Mouse (Mus musculus): Measurements from ENCODE around the gene Cdca5. TPM values are rescaled to one million over a fixed set of nuclear protein-coding genes. Genes with fewer than 3 reads are reported as not detected.

The Cdca5 gene
- polyA plus RNA-seq, 1 experiment from 2014 or later, result 42.8 TPM

DNA sequence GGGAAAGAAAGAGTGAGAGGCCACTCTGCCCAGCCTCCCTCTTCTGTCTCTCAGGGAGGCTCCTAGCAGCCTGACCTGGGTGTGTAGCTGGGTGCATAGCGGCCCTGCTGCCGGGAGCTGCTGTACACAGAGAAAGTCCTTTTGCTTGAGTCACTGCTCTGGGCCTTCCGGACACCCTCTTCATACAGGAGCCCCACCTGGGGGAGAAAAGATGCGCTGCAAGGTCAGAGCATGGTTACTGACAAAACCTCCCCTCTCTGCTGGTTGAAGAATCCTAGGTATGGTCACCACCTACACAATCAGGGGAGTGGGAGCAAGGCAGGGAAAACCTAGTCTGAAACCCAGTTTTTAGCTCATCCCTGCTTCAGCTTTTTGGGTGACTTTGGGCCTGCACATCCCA lies 15.8 kb upstream of the Cdca5 start:
- H3K27ac ChIP-seq (ENCODE audit: low read length), result no peak overlapping the region
- H3K4me2 ChIP-seq (ENCODE audit: low read depth, low read length), result no peak overlapping the region
- H3K9ac ChIP-seq (ENCODE audit: low read length), result no peak overlapping the region
- H3K4me1 ChIP-seq (replicated peaks; ENCODE audit: control insufficient read depth, insufficient read depth, low read length), result peaks cover 16% of the 10 kb centered on the region
- WGBS, result 68% methylated on average over 4 of the region's 4 CpGs
- H3K36me3 ChIP-seq (ENCODE audit: control insufficient read depth, insufficient read depth, low read length), result peaks cover 19% of the 10 kb centered on the region
- H3K27me3 ChIP-seq (ENCODE audit: control insufficient read depth, insufficient read depth, low read depth, low read length), result no peaks in the 10 kb centered on the region
- ATAC-seq (ENCODE audit: low read depth), result no peak
- H3K4me3 ChIP-seq (ENCODE audit: low read length), result no peak overlapping the region
- no peaks in the 10 kb centered on the region for H3K9me3 ChIP-seq (ENCODE audit: control insufficient read depth, low read length)

DNA sequence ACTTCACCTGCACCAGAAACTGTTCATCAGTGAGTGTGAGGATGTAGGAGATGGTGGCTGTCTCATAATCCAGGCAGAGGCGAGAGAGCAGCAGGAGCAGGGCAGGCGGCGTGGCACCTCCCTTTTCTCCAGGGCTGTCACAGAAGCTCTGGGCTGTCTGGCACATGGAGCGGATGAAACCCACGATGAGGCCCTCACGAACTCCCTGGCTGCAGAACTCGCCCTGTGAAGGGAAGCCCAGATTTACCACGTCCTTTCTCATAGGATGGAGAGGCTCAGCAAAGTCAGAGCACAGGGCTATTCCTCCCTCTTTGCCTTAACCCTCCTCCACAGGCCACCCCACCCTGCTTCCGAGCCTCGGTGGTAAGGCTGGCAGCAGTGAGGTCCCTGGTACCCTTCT lies 14.9 kb upstream of the Cdca5 start:
- WGBS, result 83% methylated on average over 10 of the region's 10 CpGs
- ATAC-seq (ENCODE audit: low read depth), result no peak
- no peak overlapping the region for H3K27ac ChIP-seq (ENCODE audit: low read length)
- H3K9me3 ChIP-seq (ENCODE audit: control insufficient read depth, low read length), result no peaks in the 10 kb centered on the region
- H3K4me1 ChIP-seq (replicated peaks; ENCODE audit: control insufficient read depth, insufficient read depth, low read length), result peaks cover 16% of the 10 kb centered on the region
- peaks cover 21% of the 10 kb centered on the region for H3K36me3 ChIP-seq (ENCODE audit: control insufficient read depth, insufficient read depth, low read length)
- no peaks in the 10 kb centered on the region for H3K27me3 ChIP-seq (ENCODE audit: control insufficient read depth, insufficient read depth, low read depth, low read length)
- no peak overlapping the region for H3K9ac ChIP-seq (ENCODE audit: low read length)
- no peak overlapping the region for H3K4me2 ChIP-seq (ENCODE audit: low read depth, low read length)
- no peak overlapping the region for H3K4me3 ChIP-seq (ENCODE audit: low read length)

DNA sequence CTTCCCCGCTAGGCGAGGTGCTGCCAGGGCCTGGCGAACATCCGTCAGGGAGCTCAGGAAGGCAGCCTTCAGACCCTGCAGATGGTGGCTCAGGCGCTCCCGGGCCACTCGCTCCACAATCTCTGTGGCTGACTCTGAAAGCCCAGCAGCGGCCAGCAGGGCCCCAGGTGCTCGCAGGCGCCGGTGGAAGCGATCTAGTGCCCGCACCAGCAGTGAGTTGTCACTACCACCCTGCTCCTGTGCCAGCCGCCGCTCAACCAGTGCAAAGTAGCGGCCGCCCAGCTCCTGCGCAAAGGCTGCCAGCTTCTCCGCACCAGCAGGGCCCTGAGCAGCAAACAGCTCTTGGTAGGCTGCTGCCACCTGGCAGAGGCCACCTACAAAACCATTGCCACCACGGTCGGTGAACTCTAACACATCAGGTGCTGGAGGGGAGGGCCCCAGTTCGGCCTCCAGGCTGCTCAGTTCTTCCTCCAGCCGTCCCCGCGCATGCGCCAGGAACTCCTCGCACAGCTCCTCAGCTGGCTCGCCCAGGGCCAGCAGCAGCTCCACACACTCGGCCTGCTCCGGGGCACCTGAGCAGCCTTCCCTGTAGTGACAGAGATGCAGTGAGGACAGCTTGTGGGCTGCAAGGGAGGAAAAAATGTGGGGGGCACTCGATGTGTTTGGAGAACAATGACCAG lies 14.1 kb upstream of the Cdca5 start:
- peaks cover 24% of the 10 kb centered on the region for H3K36me3 ChIP-seq (ENCODE audit: control insufficient read depth, insufficient read depth, low read length)
- 86% methylated on average over 31 of the region's 31 CpGs for WGBS
- no peaks in the 10 kb centered on the region for H3K27me3 ChIP-seq (ENCODE audit: control insufficient read depth, insufficient read depth, low read depth, low read length)
- no peak for ATAC-seq (ENCODE audit: low read depth)
- no peak overlapping the region for H3K27ac ChIP-seq (ENCODE audit: low read length)
- peaks cover 16% of the 10 kb centered on the region for H3K4me1 ChIP-seq (replicated peaks; ENCODE audit: control insufficient read depth, insufficient read depth, low read length)
- H3K9ac ChIP-seq (ENCODE audit: low read length), result no peak overlapping the region
- H3K9me3 ChIP-seq (ENCODE audit: control insufficient read depth, low read length), result no peaks in the 10 kb centered on the region
- H3K4me2 ChIP-seq (ENCODE audit: low read depth, low read length), result no peak overlapping the region
- H3K4me3 ChIP-seq (ENCODE audit: low read length), result no peak overlapping the region

DNA sequence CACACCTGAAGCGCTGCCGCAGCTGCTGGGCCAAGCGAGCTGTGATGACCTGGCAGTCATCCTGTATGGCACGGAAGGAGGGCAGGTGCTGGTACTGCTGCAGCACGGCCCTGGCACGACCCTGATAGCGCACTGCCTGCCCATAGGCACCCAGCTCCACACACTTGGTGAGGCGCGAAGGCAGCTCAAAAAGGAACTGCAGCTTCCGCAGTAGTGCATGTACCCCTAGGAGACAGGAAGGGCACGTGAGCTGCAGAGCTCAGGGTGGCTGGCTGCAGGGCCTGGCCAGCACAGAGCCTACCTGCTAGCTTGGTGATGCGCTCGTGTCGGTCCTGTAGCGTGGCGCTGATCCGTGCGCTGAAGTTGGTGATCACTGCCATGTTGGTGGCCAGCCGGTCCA lies 13.5 kb upstream of the Cdca5 start:
- H3K27me3 ChIP-seq (ENCODE audit: control insufficient read depth, insufficient read depth, low read depth, low read length), result no peaks in the 10 kb centered on the region

DNA sequence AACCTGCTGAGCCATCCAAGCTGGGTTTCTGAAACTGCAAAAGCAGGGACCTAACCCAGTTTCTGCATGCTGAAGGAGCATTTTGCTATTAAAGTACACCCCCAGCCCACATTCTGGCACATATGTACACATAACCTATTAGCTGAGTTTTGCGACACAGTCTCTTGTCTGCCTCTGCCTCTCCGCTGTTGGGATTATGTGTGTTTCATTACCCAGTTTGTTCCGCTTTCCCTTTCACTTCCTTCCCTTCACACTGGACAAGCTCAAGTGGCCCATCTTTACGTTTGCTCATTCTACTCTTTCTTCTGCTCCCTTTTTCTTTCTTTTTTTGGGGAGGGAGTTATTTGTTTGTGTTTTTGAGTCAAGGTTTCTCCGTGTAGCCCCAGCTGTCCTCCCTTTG lies 10.9 kb upstream of the Cdca5 start:
- no peak for ATAC-seq (ENCODE audit: low read depth)
- H3K4me3 ChIP-seq (ENCODE audit: low read length), result no peak overlapping the region
- no peak overlapping the region for H3K9ac ChIP-seq (ENCODE audit: low read length)
- H3K9me3 ChIP-seq (ENCODE audit: control insufficient read depth, low read length), result no peaks in the 10 kb centered on the region
- H3K27me3 ChIP-seq (ENCODE audit: control insufficient read depth, insufficient read depth, low read depth, low read length), result no peaks in the 10 kb centered on the region
- H3K4me2 ChIP-seq (ENCODE audit: low read depth, low read length), result no peak overlapping the region
- H3K27ac ChIP-seq (ENCODE audit: low read length), result no peak overlapping the region
- WGBS, result 90% methylated on average over 5 of the region's 5 CpGs
- peaks cover 6% of the 10 kb centered on the region for H3K4me1 ChIP-seq (replicated peaks; ENCODE audit: control insufficient read depth, insufficient read depth, low read length)
- peaks cover 20% of the 10 kb centered on the region for H3K36me3 ChIP-seq (ENCODE audit: control insufficient read depth, insufficient read depth, low read length)

More for the DNA sequence above, 13.5 kb upstream of the Cdca5 start:
- Histone ChIP-seq H3K9me3 (ENCODE audit: control insufficient read depth, low read length) (no peaks in the 10 kb centered on the region), H3K36me3 (ENCODE audit: control insufficient read depth, insufficient read depth, low read length) (peaks cover 24% of the 10 kb centered on the region), H3K4me2 (ENCODE audit: low read depth, low read length) (no peak overlapping the region), H3K4me1 (replicated peaks; ENCODE audit: control insufficient read depth, insufficient read depth, low read length) (peaks cover 20% of the 10 kb centered on the region), H3K9ac (ENCODE audit: low read length) (no peak overlapping the region), H3K27ac (ENCODE audit: low read length) (no peak overlapping the region), H3K4me3 (ENCODE audit: low read length) (no peak overlapping the region)
- WGBS, result 92% methylated on average over 19 of the region's 19 CpGs
- no peak for ATAC-seq (ENCODE audit: low read depth)

DNA sequence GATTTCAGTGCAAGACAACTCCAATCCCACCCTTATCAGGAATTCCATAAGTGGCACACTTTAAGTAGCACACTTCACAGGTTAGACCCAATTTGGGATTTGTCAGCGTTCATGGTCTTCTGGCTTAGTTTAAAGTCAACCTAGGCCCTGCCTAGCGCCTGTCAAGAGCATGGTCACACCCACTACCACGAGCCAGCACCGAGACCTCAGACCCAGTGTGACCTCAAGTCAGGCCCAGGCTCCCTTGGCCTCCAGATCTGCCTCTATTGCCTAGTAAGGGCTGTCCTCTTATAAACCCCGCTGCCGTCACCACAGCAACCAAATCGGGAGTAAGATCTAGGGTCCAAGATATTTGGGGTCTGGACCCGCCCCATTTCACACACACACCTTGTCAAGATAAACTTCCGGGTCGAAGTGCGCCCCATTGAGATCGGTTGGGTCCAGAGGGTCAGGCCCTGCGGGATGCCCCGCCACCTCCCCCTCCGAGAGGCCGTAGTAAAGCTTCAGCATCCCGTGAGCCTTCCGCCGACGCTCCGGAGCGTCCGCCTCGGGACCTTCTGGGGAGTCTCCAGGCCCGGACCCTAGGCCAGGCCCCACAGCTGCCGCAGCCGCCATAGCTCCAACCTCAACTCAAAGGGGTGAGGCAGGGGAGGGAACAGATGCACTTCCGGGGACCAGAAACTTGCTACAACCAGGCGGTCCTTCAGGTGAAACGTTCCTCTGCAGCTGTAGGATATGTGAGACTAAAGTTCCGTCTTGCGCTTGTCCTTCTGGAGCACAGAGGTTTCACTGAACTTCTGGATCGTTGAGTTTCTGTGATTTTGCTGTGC lies 8.0 kb upstream of the Cdca5 start, which contains the start of gene Vps51:
TSS of gene Vps51 (minus strand) at position 668 of the 830 bp plus-strand sequence.
- Histone ChIP-seq H3K4me1 (replicated peaks; ENCODE audit: control insufficient read depth, insufficient read depth, low read length) (peaks cover 6% of the 10 kb centered on the region), H3K9ac (ENCODE audit: low read length) (peak within 1 kb of the TSS; percentile 90), H3K27me3 (ENCODE audit: control insufficient read depth, insufficient read depth, low read depth, low read length) (no peaks in the 10 kb centered on the region), H3K36me3 (ENCODE audit: control insufficient read depth, insufficient read depth, low read length) (peaks cover 15% of the 10 kb centered on the region), H3K4me2 (ENCODE audit: low read depth, low read length) (peak within 1 kb of the TSS; percentile 93), H3K27ac (ENCODE audit: low read length) (peak within 1 kb of the TSS; percentile 86), H3K9me3 (ENCODE audit: control insufficient read depth, low read length) (no peaks in the 10 kb centered on the region), H3K4me3 (ENCODE audit: low read length) (peak within 1 kb of the TSS; percentile 92)
- peak; percentile 91 for ATAC-seq (ENCODE audit: low read depth)
- under 1% methylated on average over 33 of the region's 33 CpGs for WGBS

DNA sequence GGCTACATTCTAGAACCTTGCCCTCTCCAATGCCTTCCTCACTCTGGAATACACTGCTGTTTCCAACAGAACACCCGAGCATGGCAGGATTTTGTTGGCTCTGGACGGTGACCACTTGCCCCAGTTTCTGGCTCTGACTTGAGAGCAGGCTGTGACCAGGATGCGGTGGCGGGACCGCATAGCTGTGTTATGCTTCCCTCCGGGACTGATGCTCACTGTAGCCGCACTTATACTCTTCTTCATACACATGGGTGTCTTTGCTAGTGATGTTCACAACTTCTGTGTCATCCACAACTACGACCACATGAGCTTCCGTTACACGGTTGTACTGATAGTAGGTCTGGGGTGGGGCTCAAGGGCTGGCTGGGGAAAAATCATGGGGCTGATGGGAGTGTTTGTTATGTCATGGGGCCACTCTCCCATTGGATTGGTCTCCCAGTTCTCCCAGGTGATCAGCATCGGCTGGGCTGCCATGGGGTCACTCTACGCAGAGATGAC lies 4.8 kb upstream of the Cdca5 start, which contains the start of gene Tmem262:
TSS of gene Tmem262 (plus strand) at position 51 of the 498 bp plus-strand sequence.
- Histone ChIP-seq H3K4me3 (ENCODE audit: low read length) (no peak within 1 kb of the TSS), H3K4me1 (replicated peaks; ENCODE audit: control insufficient read depth, insufficient read depth, low read length) (peaks cover 13% of the 10 kb centered on the region), H3K9ac (ENCODE audit: low read length) (no peak within 1 kb of the TSS), H3K36me3 (ENCODE audit: control insufficient read depth, insufficient read depth, low read length) (peaks cover 11% of the 10 kb centered on the region), H3K4me2 (ENCODE audit: low read depth, low read length) (no peak within 1 kb of the TSS), H3K27me3 (ENCODE audit: control insufficient read depth, insufficient read depth, low read depth, low read length) (no peaks in the 10 kb centered on the region), H3K9me3 (ENCODE audit: control insufficient read depth, low read length) (no peaks in the 10 kb centered on the region), H3K27ac (ENCODE audit: low read length) (no peak within 1 kb of the TSS)
- WGBS, result 89% methylated on average over 12 of the region's 12 CpGs
- no peak for ATAC-seq (ENCODE audit: low read depth)

DNA sequence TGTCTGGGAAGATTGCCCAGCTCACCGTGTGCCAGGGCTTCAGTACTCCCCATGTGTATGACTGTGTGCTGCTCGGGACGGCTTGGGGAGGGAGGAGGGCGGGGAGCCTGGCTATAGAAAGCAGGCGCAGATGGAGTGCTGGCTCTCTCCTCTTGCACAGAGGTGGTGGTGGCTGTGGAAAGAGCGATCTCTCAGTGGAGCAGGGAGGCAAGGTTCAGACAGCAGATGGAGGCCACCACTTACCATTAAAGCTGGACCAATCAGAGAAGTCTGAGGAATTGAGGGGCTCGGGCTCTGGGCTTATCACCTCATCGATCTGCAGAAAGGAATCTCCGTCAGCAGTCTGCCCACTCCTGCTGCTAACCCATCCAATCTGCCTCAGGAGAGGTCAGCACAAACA lies 2.6 kb upstream of the Cdca5 start, which contains the start of gene Gm28374:
TSS of gene Gm28374 (minus strand) at position 101 of the 400 bp plus-strand sequence.
- Histone ChIP-seq H3K4me3 (ENCODE audit: low read length) (no peak within 1 kb of the TSS), H3K4me1 (replicated peaks; ENCODE audit: control insufficient read depth, insufficient read depth, low read length) (peaks cover 13% of the 10 kb centered on the region), H3K9me3 (ENCODE audit: control insufficient read depth, low read length) (no peaks in the 10 kb centered on the region), H3K36me3 (ENCODE audit: control insufficient read depth, insufficient read depth, low read length) (peaks cover 14% of the 10 kb centered on the region; the same call in 1 of the 2 replicates), H3K9ac (ENCODE audit: low read length) (no peak within 1 kb of the TSS), H3K27ac (ENCODE audit: low read length) (no peak within 1 kb of the TSS), H3K27me3 (ENCODE audit: control insufficient read depth, insufficient read depth, low read depth, low read length) (no peaks in the 10 kb centered on the region), H3K4me2 (ENCODE audit: low read depth, low read length) (no peak within 1 kb of the TSS)
- ATAC-seq (ENCODE audit: low read depth), result no peak
- WGBS, result 82% methylated on average over 9 of the region's 9 CpGs

DNA sequence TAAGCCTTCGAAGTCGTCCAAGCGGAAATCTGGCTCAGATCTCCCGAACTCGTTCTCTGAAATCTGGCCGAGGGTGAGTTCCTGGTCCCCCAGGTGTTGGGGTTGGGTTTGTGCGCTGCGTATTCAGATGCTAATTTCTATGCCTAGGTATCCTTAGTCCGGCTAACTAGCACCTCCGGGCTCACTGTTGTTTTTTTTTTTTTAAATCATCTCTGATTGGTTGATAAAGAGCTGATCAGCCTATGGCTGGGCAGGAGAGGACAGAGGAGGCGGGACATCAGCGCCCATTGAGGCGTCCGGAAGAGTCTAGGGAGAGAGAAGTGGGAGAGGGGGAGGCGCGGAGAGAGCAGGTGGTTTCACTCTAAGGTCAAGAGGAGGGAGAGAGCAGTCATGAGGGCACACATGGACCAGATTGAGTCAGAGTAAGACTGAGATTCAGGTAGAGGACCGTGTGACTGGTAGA lies 665 bp downstream of the Cdca5 start:
- no peaks in the 10 kb centered on the region for H3K9me3 ChIP-seq (ENCODE audit: control insufficient read depth, low read length)
- WGBS, result under 1% methylated on average over 17 of the region's 17 CpGs
- H3K9ac ChIP-seq (ENCODE audit: low read length), result peak overlapping the region; percentile 79
- peak overlapping the region; percentile 80 for H3K4me2 ChIP-seq (ENCODE audit: low read depth, low read length)
- peaks cover 13% of the 10 kb centered on the region for H3K4me1 ChIP-seq (replicated peaks; ENCODE audit: control insufficient read depth, insufficient read depth, low read length)
- ATAC-seq (ENCODE audit: low read depth), result peak; percentile 72
- peak overlapping the region; percentile 76 for H3K4me3 ChIP-seq (ENCODE audit: low read length)
- H3K27ac ChIP-seq (ENCODE audit: low read length), result peak overlapping the region; percentile 62
- H3K36me3 ChIP-seq (ENCODE audit: control insufficient read depth, insufficient read depth, low read length), result peaks cover 15% of the 10 kb centered on the region
- H3K27me3 ChIP-seq (ENCODE audit: control insufficient read depth, insufficient read depth, low read depth, low read length), result no peaks in the 10 kb centered on the region

Measured in lung, embryonic 16.5 days (tissue).